Mouse (Mus musculus): ENCODE measurements around the gene Scamp3.

- TF ChIP-seq GATA1 (IDR thresholded peaks at IDR 0.05; ENCODE audit: borderline replicate concordance, low read length) = no peak
- no peak for TF ChIP-seq FLI1 (IDR thresholded peaks at IDR 0.05; ENCODE audit: low read length)
Observed at GRCm38 (mm10) chr3:89159616-89160344, 17.5 kb upstream of the Scamp3 start, which contains the start of gene Hcn3.
